Mouse (Mus musculus) lung, postnatal 0 days (tissue): ENCODE measurements around the gene Trp53bp2.

Experiments
- CTCF ChIP-seq: IDR thresholded peaks from 2 replicates; pipeline ENCODE4 v1.5.1; 2016; ENCODE audit warnings: antibody characterized with exemption, mild to moderate bottlenecking
- EP300 ChIP-seq: IDR thresholded peaks from 2 replicates; pipeline ENCODE4 v1.6.1; 2016; ENCODE audit warnings: antibody characterized with exemption, mild to moderate bottlenecking, control low read depth

- TF ChIP-seq CTCF: no peak
- peak; percentile 82 for TF ChIP-seq EP300
Observed at GRCm38 (mm10) chr1:182388729-182389128, 20.2 kb upstream of the Trp53bp2 start.
